Mouse (Mus musculus) liver, embryonic 12.5 days (tissue): ENCODE measurements around the gene Glmp. TPM values are rescaled to one million over a fixed set of nuclear protein-coding genes. Genes with fewer than 3 reads are reported as not detected.
"Not testable (repeated sequence)": the region's sequence is repeated elsewhere in the genome, so short reads cannot be mapped to it uniquely, and the experiment has no call there.

Experiments used
- ATAC-seq: fragments of 200-750 bp; cut with Nextera tagmentation; 2 replicates; pipeline ENCODE4 v1.8.0; 2017; ENCODE audit warnings: moderate number of reproducible peaks, mild to moderate bottlenecking, moderate library complexity
- H3K27ac ChIP-seq: fragments of 300-500 bp; sonication (generic); 2 replicates; pipeline ENCODE4 v1.5.1; 2016; ENCODE audit warnings: mild to moderate bottlenecking
- H3K27me3 ChIP-seq: fragments of 300-500 bp; sonication (generic); replicated peaks from 2 replicates; pipeline ENCODE4 v1.6.1; 2016; ENCODE audit warnings: mild to moderate bottlenecking, moderate library complexity
- H3K36me3 ChIP-seq: fragments of 300-500 bp; sonication (generic); 2 replicates; pipeline ENCODE4 v1.6.1; 2016; ENCODE audit warnings: mild to moderate bottlenecking, moderate library complexity
- H3K4me1 ChIP-seq: fragments of 300-500 bp; sonication (generic); 2 replicates; pipeline ENCODE4 v1.6.1; 2016
- H3K4me2 ChIP-seq: fragments of 300-500 bp; sonication (generic); 2 replicates; pipeline ENCODE4 v1.6.1; 2016; ENCODE audit warnings: mild to moderate bottlenecking, moderate library complexity
- H3K4me3 ChIP-seq: fragments of 300-500 bp; sonication (generic); 2 replicates; pipeline ENCODE4 v1.5.1; 2016; ENCODE audit warnings: mild to moderate bottlenecking, moderate library complexity
- H3K9ac ChIP-seq: fragments of 300-500 bp; sonication (generic); 2 replicates; pipeline ENCODE4 v1.6.1; 2016; ENCODE audit warnings: mild to moderate bottlenecking, moderate library complexity
- H3K9me3 ChIP-seq: fragments of 300-500 bp; sonication (generic); replicated peaks from 2 replicates; pipeline ENCODE4 v1.6.1; 2016; ENCODE audit warnings: mild to moderate bottlenecking, moderate library complexity
- WGBS: fragments of 180-500 bp; shearing (Covaris S2); methylation state at CpG from one replicate; pipeline ENCODE4 v1.1.7; 2016; ENCODE audit not compliant: insufficient replicate concordance; 5-methylcytosine and 5-hydroxymethylcytosine counted together
- polyA plus RNA-seq: library from polyadenylated mRNA; unstranded; fragments of >200 nt; fragmentation: Nextera tagmentation; extraction: Ambion mirVana; gene quantifications from 2 replicates; pipeline ENCODE4 v1.2.1, GENCODE M21; 2016

Gene Glmp
- polyA plus RNA-seq, 1 experiment from 2014 or later, result 96.4 TPM

DNA sequence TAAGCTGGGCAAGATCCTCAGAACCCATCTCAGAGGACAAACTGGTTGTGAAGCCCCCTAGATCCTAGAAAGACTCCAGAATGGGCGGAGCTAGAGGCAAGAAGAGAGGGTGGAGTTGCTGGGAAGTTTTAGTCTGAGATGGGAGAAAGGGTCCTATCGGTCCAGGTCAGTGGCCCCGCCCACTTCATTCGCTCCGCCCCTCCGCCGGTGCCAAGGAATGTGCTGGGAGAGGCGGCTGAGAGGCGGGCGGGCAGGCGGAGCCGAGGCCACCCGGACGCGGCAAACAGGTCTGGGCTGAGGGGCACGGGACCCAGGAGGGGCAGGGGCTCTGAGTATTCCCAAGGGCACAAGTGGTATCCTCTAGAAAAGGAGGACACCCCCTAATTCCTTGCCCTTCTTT is 39.5 kb downstream of the Glmp start, which contains the start of gene Paqr6:
Paqr6 (plus strand) TSS at position 248 of the 400 bp plus-strand sequence.
- Histone ChIP-seq H3K4me3 (peak within 1 kb of the TSS; percentile 50), H3K36me3 (peaks cover 33% of the 10 kb centered on the region), H3K4me1 (peaks cover 76% of the 10 kb centered on the region), H3K4me2 (peak within 1 kb of the TSS; percentile 74), H3K27me3 (peaks cover 31% of the 10 kb centered on the region), H3K9me3 (no peaks in the 10 kb centered on the region), H3K9ac (peak within 1 kb of the TSS; percentile 61), H3K27ac (peak within 1 kb of the TSS; percentile 91)
- WGBS, result 5% methylated on average over 16 of the region's 16 CpGs
- ATAC-seq, result peak; percentile 57; the same call in 1 of the 2 replicates

- H3K4me2 ChIP-seq, result peak overlapping the region; percentile 74
- H3K27me3 ChIP-seq, result peaks cover 31% of the 10 kb centered on the region
- ATAC-seq, result no peak
- peaks cover 61% of the 10 kb centered on the region for H3K4me1 ChIP-seq
- peaks cover 18% of the 10 kb centered on the region for H3K36me3 ChIP-seq
- peak overlapping the region; percentile 61; the same call in 1 of the 2 replicates for H3K9ac ChIP-seq
- peak overlapping the region; percentile 50 for H3K4me3 ChIP-seq
- H3K9me3 ChIP-seq, result peaks cover 10% of the 10 kb centered on the region
- whole genome bisulfite sequencing, result 31% methylated on average over 34 of the region's 34 CpGs
- H3K27ac ChIP-seq, result no peak overlapping the region
Observed at GRCm38 (mm10) chr3:88365705-88366361, 41.0 kb downstream of the Glmp start.

GRCm38 (mm10) chr3:88366830-88367428 is 42.1 kb downstream of the Glmp start:
- not testable (repeated sequence) for H3K9ac ChIP-seq, H3K36me3 ChIP-seq, H3K27ac ChIP-seq, H3K9me3 ChIP-seq
- WGBS, result 9% methylated on average over 20 of the region's 22 CpGs
- Histone ChIP-seq H3K27me3 (peaks cover 31% of the 10 kb centered on the region), H3K4me3 (peak overlapping the region; percentile 28), H3K4me1 (peaks cover 51% of the 10 kb centered on the region), H3K4me2 (peak overlapping the region; percentile 64)
- ATAC-seq, result peak; percentile 36; the same call in 1 of the 2 replicates

DNA sequence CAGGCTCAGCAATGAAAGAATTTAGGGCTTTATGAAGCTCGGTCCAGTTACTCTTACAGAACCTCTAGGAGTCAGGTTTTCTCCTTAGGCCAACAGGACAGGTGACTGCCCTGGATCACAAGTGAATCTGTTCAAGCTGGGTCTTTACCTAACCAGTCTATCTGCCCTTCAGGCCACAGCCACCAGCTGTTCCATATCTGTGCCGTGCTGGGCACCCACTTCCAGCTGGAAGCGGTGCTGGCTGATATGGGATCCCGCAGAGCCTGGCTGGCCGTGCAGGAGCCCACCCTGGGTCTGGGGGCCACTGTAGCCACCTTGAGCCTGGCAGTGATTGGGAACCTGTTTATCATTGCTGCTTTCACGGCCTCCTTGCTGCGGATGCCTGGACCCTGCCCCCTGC is 42.7 kb downstream of the Glmp start:
- 39% methylated on average over 3 of the region's 7 CpGs for WGBS
- H3K27ac ChIP-seq, result not testable (repeated sequence)

DNA sequence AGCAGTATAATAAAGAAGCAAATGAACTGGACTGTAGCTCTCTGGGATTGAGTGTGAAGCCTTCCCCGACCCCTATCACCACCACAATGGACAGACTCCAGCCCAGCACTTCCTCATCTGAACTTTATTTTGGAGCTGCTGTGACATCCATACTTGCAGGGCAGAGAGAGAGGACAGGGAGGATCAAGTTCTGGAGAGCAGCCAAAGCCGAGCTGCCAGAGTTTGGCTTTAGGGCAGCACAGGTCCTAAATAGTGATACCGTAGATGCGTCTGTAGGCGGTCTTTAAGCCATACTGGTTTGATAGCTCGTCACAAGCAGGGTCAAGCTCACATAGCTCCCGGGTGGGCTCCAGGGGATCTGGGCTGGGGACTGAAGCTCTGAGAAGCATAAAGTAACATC is 43.7 kb downstream of the Glmp start:
- not testable (repeated sequence) for H3K4me3 ChIP-seq, ATAC-seq, H3K9ac ChIP-seq, H3K27ac ChIP-seq, H3K36me3 ChIP-seq, H3K4me2 ChIP-seq, H3K9me3 ChIP-seq
- 71% methylated on average over 7 of the region's 7 CpGs for WGBS
- H3K27me3 ChIP-seq, result peaks cover 31% of the 10 kb centered on the region
- H3K4me1 ChIP-seq, result peaks cover 35% of the 10 kb centered on the region

More for the DNA sequence above, 42.7 kb downstream of the Glmp start:
- not testable (repeated sequence) for H3K9me3 ChIP-seq, H3K4me3 ChIP-seq, H3K36me3 ChIP-seq, ATAC-seq, H3K9ac ChIP-seq
- Histone ChIP-seq H3K4me1 (peaks cover 45% of the 10 kb centered on the region), H3K27me3 (peaks cover 31% of the 10 kb centered on the region), H3K4me2 (peak overlapping the region; percentile 64)

GRCm38 (mm10) chr3:88372643-88373042 is 47.8 kb downstream of the Glmp start, which contains the start of gene Bglap3:
Bglap3 (minus strand) TSS chr3:88372743.
- not testable (repeated sequence) for H3K27me3 ChIP-seq, ATAC-seq, H3K36me3 ChIP-seq, H3K4me2 ChIP-seq, H3K9ac ChIP-seq, H3K27ac ChIP-seq, H3K4me3 ChIP-seq, H3K9me3 ChIP-seq, H3K4me1 ChIP-seq
- WGBS, result 76% methylated on average over 9 of the region's 9 CpGs

GRCm38 (mm10) chr3:88375750-88376626 is 51.2 kb downstream of the Glmp start:
- not testable (repeated sequence) for H3K4me1 ChIP-seq, H3K9ac ChIP-seq, H3K9me3 ChIP-seq, H3K27me3 ChIP-seq, H3K36me3 ChIP-seq, H3K27ac ChIP-seq
- peak; percentile 85 for ATAC-seq
- 14% methylated on average over 19 of the region's 19 CpGs for WGBS
- H3K4me3 ChIP-seq, result peak overlapping the region; percentile 21; the same call in 1 of the 2 replicates
- peak overlapping the region; percentile 49 for H3K4me2 ChIP-seq

DNA sequence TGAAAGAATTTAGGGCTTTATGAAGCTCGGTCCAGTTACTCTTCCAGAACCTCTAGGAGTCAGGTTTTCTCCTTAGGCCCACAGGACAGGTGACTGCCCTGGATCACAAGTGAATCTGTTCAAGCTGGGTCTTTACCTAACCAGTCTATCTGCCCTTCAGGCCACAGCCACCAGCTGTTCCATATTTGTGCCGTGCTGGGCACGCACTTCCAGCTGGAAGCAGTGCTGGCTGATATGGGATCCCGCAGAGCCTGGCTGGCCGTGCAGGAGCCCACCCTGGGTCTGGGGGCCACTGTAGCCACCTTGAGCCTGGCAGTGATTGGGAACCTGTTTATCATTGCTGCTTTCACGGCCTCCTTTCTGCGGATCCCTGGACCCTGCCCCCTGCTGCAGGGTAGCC is 51.8 kb downstream of the Glmp start:
- H3K36me3 ChIP-seq, H3K9me3 ChIP-seq, H3K4me3 ChIP-seq, H3K9ac ChIP-seq, H3K27ac ChIP-seq, H3K27me3 ChIP-seq: not testable (repeated sequence)
- 33% methylated on average over 7 of the region's 7 CpGs for WGBS
- Histone ChIP-seq H3K4me1 (peaks cover 13% of the 10 kb centered on the region), H3K4me2 (peak overlapping the region; percentile 49; the same call in 1 of the 2 replicates)
- ATAC-seq, result peak; percentile 14; the same call in 1 of the 2 replicates

DNA sequence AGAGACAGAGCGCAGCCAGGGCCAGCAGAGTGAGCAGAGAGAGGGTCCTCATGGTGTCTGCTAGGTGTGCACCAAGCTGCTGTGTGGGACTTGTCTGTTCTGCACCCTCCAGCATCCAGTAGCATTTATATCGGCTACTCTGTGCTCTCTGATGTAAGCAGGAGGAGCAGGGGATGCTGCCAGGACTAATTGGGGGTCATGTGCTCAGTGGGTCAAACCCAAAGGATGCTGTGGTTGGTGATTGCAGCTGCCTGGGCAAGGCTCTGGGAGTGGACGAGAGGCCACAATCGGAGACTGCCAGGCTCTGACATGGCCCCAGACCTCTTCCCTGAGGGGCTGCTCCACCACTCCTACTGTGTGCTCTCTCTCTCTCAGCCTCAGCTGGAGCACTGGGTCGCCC is 53.8 kb downstream of the Glmp start, which contains the start of gene Bglap2:
Bglap2 (minus strand) TSS at position 101 of the 400 bp plus-strand sequence.
- not testable (repeated sequence) for H3K4me3 ChIP-seq, H3K36me3 ChIP-seq, ATAC-seq, H3K9ac ChIP-seq, H3K9me3 ChIP-seq, H3K27me3 ChIP-seq, H3K27ac ChIP-seq, H3K4me2 ChIP-seq
- 60% methylated on average over 5 of the region's 5 CpGs for WGBS
- H3K4me1 ChIP-seq, result peaks cover 20% of the 10 kb centered on the region
